Mouse (Mus musculus) midbrain, embryonic 14.5 days (tissue): ENCODE results near the gene Ogfod3. TPM values are rescaled to one million over a fixed set of nuclear protein-coding genes. Genes with fewer than 3 reads are reported as not detected.

Experiments
- ATAC-seq: fragments of 200-750 bp; cut with Nextera tagmentation; 2 replicates; pipeline ENCODE4 v1.8.0; 2017; ENCODE audit warnings: moderate number of reproducible peaks, moderate library complexity; ENCODE audit not compliant: low FRiP score, low TSS enrichment
- DNase-seq: peaks from one replicate; pipeline ENCODE4 v3.0.0-alpha.2; 2015
- H3K27ac ChIP-seq: fragments of 300-500 bp; sonication (generic); replicated peaks from 2 replicates; pipeline ENCODE4 v1.5.1; 2014; ENCODE audit warnings: mild to moderate bottlenecking, low read depth, low read length, moderate library complexity
- H3K27me3 ChIP-seq: fragments of 300-500 bp; sonication (generic); 2 replicates; pipeline ENCODE4 v1.6.1; 2014; ENCODE audit warnings: low read length, control low read depth, mixed read lengths; ENCODE audit not compliant: control insufficient read depth, insufficient read depth
- H3K36me3 ChIP-seq: fragments of 300-500 bp; sonication (generic); 2 replicates; pipeline ENCODE4 v1.6.1; 2014; ENCODE audit warnings: low read length, control low read depth; ENCODE audit not compliant: control insufficient read depth, insufficient read depth
- H3K4me1 ChIP-seq: fragments of 300-500 bp; sonication (generic); 2 replicates; pipeline ENCODE4 v1.6.1; 2014; ENCODE audit warnings: mild to moderate bottlenecking, antibody characterized with exemption, low read length, control low read depth; ENCODE audit not compliant: control insufficient read depth, insufficient read depth
- H3K4me2 ChIP-seq: fragments of 300-500 bp; sonication (generic); 2 replicates; pipeline ENCODE4 v1.6.1; 2014; ENCODE audit warnings: mild to moderate bottlenecking, low read length, moderate library complexity
- H3K4me3 ChIP-seq: fragments of 300-500 bp; sonication (generic); replicated peaks from 2 replicates; pipeline ENCODE4 v1.5.1; 2014; ENCODE audit warnings: low read depth, low read length
- H3K9ac ChIP-seq: fragments of 300-500 bp; sonication (generic); replicated peaks from 2 replicates; pipeline ENCODE4 v1.6.1; 2014; ENCODE audit warnings: mild to moderate bottlenecking, low read length, moderate library complexity
- H3K9me3 ChIP-seq: fragments of 300-500 bp; sonication (generic); 2 replicates; pipeline ENCODE4 v1.6.1; 2016; ENCODE audit warnings: low read length, control low read depth, mixed read lengths; ENCODE audit not compliant: control insufficient read depth
- WGBS: fragments of 180-500 bp; shearing (Covaris S2); extraction: QIAGEN DNeasy Blood & Tissue Kit; methylation state at CpG from one replicate; pipeline ENCODE4 v1.1.7; 2014; 5-methylcytosine and 5-hydroxymethylcytosine counted together
- polyA plus RNA-seq: library from polyadenylated mRNA; unstranded; fragments of >200 nt; fragmentation: Nextera tagmentation; extraction: Ambion mirVana; gene quantifications from 2 replicates; pipeline ENCODE4 v1.2.1, GENCODE M21; 2014

Ogfod3 gene
- polyA plus RNA-seq, 1 experiment from 2014 or later = 24.7 TPM

DNA sequence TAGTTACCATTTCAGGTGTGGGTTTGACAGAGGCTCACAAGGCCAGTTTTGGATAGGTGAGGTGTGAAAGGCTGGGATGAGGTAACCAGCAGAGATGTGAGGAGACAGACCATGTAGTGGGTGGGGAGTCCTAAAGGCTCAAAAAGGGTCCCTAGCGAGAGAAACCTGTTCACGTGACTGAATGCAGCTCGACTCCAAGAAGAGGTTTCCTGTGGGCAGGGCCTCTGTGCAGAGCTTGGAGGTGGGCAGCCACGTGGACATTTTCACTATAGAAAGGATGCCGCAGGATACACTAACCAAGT, 701 bp downstream of the Ogfod3 start:
- 0% methylated on average over 5 of the region's 5 CpGs for WGBS
- peak overlapping the region; percentile 68 for H3K4me3 ChIP-seq
- no peaks in the 10 kb centered on the region; the same call in 1 of the 2 replicates for H3K4me1 ChIP-seq
- peak overlapping the region; percentile 71 for H3K4me2 ChIP-seq
- 0 out of 2 replicates have a peak, but pooled peaks cover 5% of the 10 kb centered on the region for H3K36me3 ChIP-seq
- DNase-seq (no peak), ATAC-seq (no peak)
- peak overlapping the region; percentile 68 for H3K9ac ChIP-seq
- H3K27ac ChIP-seq = peak overlapping the region; percentile 89
- no peaks in the 10 kb centered on the region for H3K9me3 ChIP-seq
- H3K27me3 ChIP-seq = no peaks in the 10 kb centered on the region

DNA sequence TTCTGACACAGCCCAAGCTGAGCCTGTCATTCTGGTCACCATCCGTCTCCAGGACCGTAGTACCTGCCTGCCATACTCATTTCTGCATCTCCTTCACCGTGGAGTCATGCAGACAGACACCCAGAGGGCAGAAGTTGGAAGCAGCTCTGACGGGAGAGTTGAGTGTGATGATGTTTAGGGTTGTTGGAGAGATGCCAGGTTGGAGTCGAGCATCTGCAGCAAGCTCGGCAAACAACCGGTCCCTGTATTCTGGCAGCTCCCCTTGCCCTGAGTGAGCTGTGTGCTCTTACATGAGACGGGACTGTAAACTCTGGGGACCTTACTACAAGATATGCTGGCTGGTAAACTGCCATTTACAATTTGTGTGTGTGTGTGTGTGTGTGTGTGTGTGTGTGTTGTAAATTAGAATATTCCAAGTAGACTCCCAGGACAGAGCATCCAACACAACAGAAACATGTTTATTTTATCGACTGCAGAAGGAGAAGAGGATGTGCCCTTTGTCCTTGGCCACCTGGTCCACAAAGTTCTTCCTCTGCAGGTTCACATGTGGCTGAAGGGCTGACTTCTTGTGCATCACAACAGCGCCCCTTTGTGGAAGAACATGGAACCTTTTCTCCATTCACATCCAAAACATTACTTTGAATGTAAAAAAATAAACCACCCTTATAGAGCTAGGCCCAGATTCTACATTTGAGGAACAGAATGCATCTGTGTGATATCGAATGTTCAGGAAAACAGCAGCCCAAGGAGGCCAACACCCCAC, 2.9 kb downstream of the Ogfod3 start:
- no peak for ATAC-seq
- Histone ChIP-seq H3K36me3 (no peaks in the 10 kb centered on the region), H3K4me1 (no peaks in the 10 kb centered on the region; the same call in 1 of the 2 replicates), H3K27ac (no peak overlapping the region), H3K9me3 (no peaks in the 10 kb centered on the region), H3K4me2 (no peak overlapping the region), H3K4me3 (no peak overlapping the region), H3K9ac (no peak overlapping the region), H3K27me3 (no peaks in the 10 kb centered on the region)
- DNase-seq = peak; percentile 57
- WGBS = 68% methylated on average over 11 of the region's 11 CpGs

DNA sequence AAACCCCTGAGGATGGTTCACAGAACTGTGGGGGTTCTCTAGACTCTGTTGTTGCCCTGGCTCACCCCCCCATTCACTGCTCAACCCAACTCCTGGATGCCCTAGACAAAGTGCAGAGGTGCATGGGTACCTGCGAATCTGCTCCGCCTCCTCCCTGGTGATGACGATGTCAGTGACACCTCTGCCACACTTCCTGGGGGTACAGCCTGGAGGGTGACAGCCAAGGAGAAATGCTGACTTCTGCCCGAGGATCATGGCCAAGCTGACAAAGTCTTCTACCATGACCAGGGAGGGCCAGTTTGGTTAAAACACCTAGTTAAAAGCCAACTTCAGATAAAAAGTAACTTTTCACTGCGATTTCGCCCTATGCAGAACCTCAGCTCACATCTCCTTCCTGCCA, 3.7 kb downstream of the Ogfod3 start:
- Histone ChIP-seq H3K9ac (no peak overlapping the region), H3K36me3 (no peaks in the 10 kb centered on the region), H3K4me1 (no peaks in the 10 kb centered on the region; the same call in 1 of the 2 replicates), H3K27me3 (no peaks in the 10 kb centered on the region), H3K9me3 (no peaks in the 10 kb centered on the region), H3K27ac (no peak overlapping the region), H3K4me3 (no peak overlapping the region), H3K4me2 (no peak overlapping the region)
- WGBS = 94% methylated on average over 6 of the region's 6 CpGs
- ATAC-seq (no peak), DNase-seq (no peak)

DNA sequence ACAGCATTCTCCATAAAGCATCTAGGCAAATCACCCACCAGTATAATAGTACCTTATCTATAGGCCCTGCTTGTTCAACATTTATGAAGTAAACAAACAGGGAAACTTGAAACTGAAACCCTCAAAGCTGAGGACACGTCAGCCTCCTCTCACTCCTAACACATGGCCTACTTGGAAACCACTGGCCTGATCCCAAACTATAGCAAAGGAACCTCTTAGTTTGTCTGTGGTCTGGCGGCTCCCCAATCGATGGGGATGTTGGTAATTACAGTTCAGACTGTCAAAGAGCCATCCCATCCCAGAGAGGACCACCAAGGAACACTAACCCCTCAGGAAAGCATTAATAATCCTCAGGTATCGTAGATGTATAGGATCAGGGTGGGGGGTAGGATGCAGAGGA, 4.7 kb downstream of the Ogfod3 start:
- WGBS = 76% methylated on average over 4 of the region's 4 CpGs
- DNase-seq = no peak

DNA sequence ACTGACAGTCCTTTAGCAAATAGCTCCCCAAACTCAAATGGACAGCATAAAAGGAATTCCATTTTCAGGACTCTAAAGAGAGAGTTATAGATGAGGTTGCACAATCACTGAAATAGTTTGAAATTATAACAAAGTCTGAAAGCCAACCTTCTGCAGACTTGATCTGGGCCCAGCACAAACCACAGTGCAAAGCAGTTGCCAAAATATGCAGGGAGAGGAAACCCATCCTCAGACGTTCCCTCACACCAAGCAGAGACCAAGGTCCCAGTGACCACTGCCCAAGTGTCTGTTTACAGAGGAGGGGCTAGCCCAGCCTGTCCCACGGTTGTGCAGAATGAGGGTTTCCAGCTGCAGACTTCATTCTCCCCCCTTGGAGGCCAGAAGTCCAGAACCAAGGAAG, 5.9 kb downstream of the Ogfod3 start:
- H3K27ac ChIP-seq = no peak overlapping the region
- DNase-seq = no peak
- H3K4me3 ChIP-seq = no peak overlapping the region
- no peaks in the 10 kb centered on the region for H3K27me3 ChIP-seq
- H3K9me3 ChIP-seq = no peaks in the 10 kb centered on the region
- 74% methylated on average over 2 of the region's 2 CpGs for WGBS
- ATAC-seq = no peak
- no peak overlapping the region for H3K9ac ChIP-seq
- no peak overlapping the region for H3K4me2 ChIP-seq
- 0 out of 2 replicates have a peak, but pooled peaks cover 10% of the 10 kb centered on the region for H3K36me3 ChIP-seq
- no peaks in the 10 kb centered on the region for H3K4me1 ChIP-seq

More for the DNA sequence above, 4.7 kb downstream of the Ogfod3 start:
- Histone ChIP-seq H3K4me1 (no peaks in the 10 kb centered on the region), H3K9ac (no peak overlapping the region), H3K36me3 (0 out of 2 replicates have a peak, but pooled peaks cover 6% of the 10 kb centered on the region), H3K9me3 (no peaks in the 10 kb centered on the region), H3K27me3 (no peaks in the 10 kb centered on the region), H3K4me3 (no peak overlapping the region), H3K4me2 (no peak overlapping the region), H3K27ac (no peak overlapping the region)
- ATAC-seq = no peak

DNA sequence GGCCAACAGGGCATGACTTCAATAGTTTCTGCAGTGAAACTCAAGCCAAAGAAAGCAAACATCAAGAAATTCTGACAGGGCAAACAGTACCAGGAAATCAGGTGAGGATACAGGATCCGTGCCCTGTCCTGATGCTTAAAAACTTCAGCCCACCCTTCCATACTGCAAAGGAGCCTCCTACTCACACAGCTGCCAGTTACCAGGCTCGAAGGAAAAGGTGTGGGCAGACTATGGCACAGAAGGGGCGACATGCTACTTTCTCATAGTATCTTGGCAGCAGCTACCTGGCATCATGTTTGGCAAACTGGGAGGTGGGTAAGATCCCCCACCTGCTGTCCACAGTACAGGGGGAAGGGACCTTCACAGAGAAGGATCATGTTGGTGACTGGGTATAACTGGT, 11.1 kb downstream of the Ogfod3 start:
- no peak for DNase-seq
- no peaks in the 10 kb centered on the region for H3K4me1 ChIP-seq
- H3K36me3 ChIP-seq = peaks cover 16% of the 10 kb centered on the region; the same call in 1 of the 2 replicates
- no peak overlapping the region for H3K4me2 ChIP-seq
- no peak overlapping the region for H3K27ac ChIP-seq
- no peak overlapping the region for H3K9ac ChIP-seq
- H3K27me3 ChIP-seq = no peaks in the 10 kb centered on the region
- no peaks in the 10 kb centered on the region for H3K9me3 ChIP-seq
- H3K4me3 ChIP-seq = no peak overlapping the region
- no peak for ATAC-seq
- 90% methylated on average over 3 of the region's 3 CpGs for WGBS

DNA sequence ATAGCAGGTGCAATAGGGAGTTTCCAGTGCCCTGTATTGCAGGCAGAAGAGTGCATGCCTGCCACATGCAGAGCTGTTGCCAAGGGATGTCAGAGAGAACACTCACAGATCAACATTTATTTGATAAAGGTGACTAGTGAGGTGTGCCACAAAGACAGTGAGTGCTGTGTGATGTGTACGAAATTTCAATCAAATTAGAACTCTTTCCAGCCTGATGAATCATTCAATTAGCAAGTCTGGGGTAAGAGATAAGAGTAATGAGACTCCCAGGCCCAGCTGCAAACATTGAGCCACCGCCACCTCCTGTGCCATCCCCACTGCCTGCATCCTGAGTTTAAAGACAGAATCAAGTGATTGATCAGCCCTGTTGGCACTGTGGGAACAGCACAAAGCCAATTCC, 11.8 kb downstream of the Ogfod3 start:
- H3K4me2 ChIP-seq = no peak overlapping the region
- no peak for ATAC-seq
- no peak overlapping the region for H3K27ac ChIP-seq
- no peak overlapping the region for H3K4me3 ChIP-seq
- H3K9ac ChIP-seq = no peak overlapping the region
- no peak for DNase-seq
- 77% methylated on average over 2 of the region's 2 CpGs for WGBS
- H3K36me3 ChIP-seq = peaks cover 20% of the 10 kb centered on the region; the same call in 1 of the 2 replicates
- no peaks in the 10 kb centered on the region for H3K27me3 ChIP-seq
- H3K4me1 ChIP-seq = no peaks in the 10 kb centered on the region
- no peaks in the 10 kb centered on the region for H3K9me3 ChIP-seq

DNA sequence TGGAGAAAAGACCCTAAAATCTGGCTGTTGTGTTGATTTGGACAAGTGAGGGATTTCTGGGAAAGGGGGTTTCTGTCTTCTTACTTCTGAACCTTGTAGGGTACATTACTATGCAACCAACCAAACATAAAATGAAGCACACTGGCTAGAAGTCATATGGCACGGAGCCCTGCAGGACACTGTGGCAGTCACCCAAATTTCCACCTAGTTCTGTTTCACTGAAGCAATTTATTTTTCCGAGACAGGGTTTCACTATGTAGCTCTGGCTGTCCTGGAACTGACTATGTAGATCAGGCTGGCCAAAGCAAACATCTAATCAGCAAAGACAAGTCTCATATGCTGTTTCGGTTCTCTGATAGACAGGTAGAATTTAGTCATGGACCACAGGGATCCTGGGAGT, 14.8 kb downstream of the Ogfod3 start:
- no peak overlapping the region for H3K4me2 ChIP-seq
- H3K27ac ChIP-seq = no peak overlapping the region
- no peak overlapping the region for H3K9ac ChIP-seq
- no peak overlapping the region for H3K4me3 ChIP-seq
- peaks cover 16% of the 10 kb centered on the region; the same call in 1 of the 2 replicates for H3K36me3 ChIP-seq
- DNase-seq (no peak), ATAC-seq (no peak)
- no peaks in the 10 kb centered on the region for H3K4me1 ChIP-seq
- WGBS = 83% methylated on average over 3 of the region's 3 CpGs
- H3K27me3 ChIP-seq = no peaks in the 10 kb centered on the region
- no peaks in the 10 kb centered on the region for H3K9me3 ChIP-seq
